Mouse (Mus musculus): Measurements from ENCODE around the gene Ufsp1.

DNA sequence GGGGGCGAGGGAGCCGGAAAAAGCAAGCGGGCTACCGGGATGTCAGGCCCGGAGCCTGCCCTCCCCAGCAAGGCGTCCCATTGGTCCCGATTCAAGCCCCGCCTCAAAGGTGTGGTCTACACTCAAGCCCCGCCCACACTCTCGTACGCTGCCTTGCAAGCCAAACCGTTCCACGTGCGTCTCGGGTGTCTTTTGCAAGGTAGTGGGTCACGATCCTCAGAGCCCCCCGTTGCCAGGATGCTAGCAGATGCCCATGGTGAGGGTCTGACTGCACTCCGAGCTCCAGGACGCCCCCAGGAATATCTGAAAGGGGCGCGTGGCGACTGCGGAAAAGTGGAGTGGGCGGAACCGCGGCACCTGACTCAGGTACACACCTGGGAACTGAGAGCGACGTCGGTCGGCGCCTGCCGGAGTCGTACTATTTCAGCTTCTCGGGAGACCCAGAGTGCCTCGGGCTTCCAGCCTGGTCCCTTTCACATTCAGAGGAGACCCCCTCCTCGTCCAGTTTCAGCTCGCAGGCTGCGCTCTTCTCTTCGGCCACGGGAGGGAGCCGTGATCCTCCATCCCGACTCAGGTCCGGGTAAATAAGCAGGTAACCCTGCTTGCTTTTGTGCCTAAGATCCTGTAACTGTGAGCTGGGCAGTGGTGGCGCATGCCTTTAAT, 39.2 kb downstream of the Ufsp1 start, which contains the start of gene Slc12a9:
- TF ChIP-seq POLR2A (IDR thresholded peaks at IDR 0.05; ENCODE audit: control insufficient read depth, extremely low read depth, insufficient read depth, low read length, poor library complexity) (peak; percentile 34), CTCF (IDR thresholded peaks at IDR 0.05; ENCODE audit: borderline replicate concordance, control insufficient read depth, extremely low read depth, insufficient read depth, low read length, poor library complexity) (peak; percentile 78)

Measured in thymus, adult 2 months (tissue).